Comparison of ENCODE assay signal across 22 mouse cellular contexts in genomic region chr12:111091981-111092380, GRCm38 (mm10). TPM values are rescaled to one million over a fixed set of nuclear protein-coding genes. Genes with fewer than 3 reads are reported as not detected.
A peak's percentile ranks its signal among the peaks of the same experiment; 100 is the strongest.
DNase-seq lines count a peak whose midpoint lies in the region; ATAC-seq lines count a peak whose summit lies in the region.
"Had no signal": no experiment of that assay in that cellular context is flagged by ENCODE, and none has a peak within 500 bp of the region (broad histone marks: within the 10 kb centered on the region; RNA-seq: fewer than 3 reads in every experiment).

No protein-coding gene starts in this region.

- H3K4me3 ChIP-seq in kidney, embryonic 16.5 days (ENCODE audit: low read length), result no peak overlapping the region
- H3K4me3 ChIP-seq: embryonic facial prominence, embryonic 13.5 days; forebrain, embryonic 15.5 days; heart, adult 2 months; limb, embryonic 10.5 days; midbrain, embryonic 12.5 days had no signal

- no peaks in the 10 kb centered on the region for H3K27me3 ChIP-seq in kidney, embryonic 16.5 days (ENCODE audit: insufficient read depth, low read length)
- H3K27me3 ChIP-seq: embryonic facial prominence, embryonic 13.5 days; forebrain, embryonic 15.5 days; midbrain, embryonic 12.5 days had no signal

- H3K4me2 ChIP-seq in kidney, embryonic 16.5 days (replicated peaks; ENCODE audit: low read depth, low read length), result no peak overlapping the region
- H3K4me2 ChIP-seq: embryonic facial prominence, embryonic 13.5 days; forebrain, embryonic 15.5 days; hindbrain, embryonic 14.5 days; midbrain, embryonic 12.5 days had no signal

- H3K9me3 ChIP-seq in kidney, embryonic 16.5 days (ENCODE audit: low read length), result no peaks in the 10 kb centered on the region
- H3K9me3 ChIP-seq: embryonic facial prominence, embryonic 13.5 days; forebrain, embryonic 15.5 days; limb, embryonic 10.5 days; midbrain, embryonic 12.5 days had no signal

- intact Hi-C loops in left cerebral cortex, postnatal 4 days (cut with DNase I), result no loop called here

- WGBS in kidney, embryonic 16.5 days, result 80% methylated on average over 10 of the region's 10 CpGs

- H3K4me1 ChIP-seq in kidney, embryonic 16.5 days (ENCODE audit: insufficient read depth, low read length), result peaks cover 12% of the 10 kb centered on the region
- H3K4me1 ChIP-seq: limb, embryonic 10.5 days had no signal

- no peak overlapping the region for H3K9ac ChIP-seq in kidney, embryonic 16.5 days (replicated peaks; ENCODE audit: low read length)
- H3K9ac ChIP-seq: embryonic facial prominence, embryonic 13.5 days; forebrain, embryonic 15.5 days; hindbrain, embryonic 14.5 days; midbrain, embryonic 12.5 days had no signal

- H3K36me3 ChIP-seq in kidney, embryonic 16.5 days (ENCODE audit: insufficient read depth, low read length), result no peaks in the 10 kb centered on the region

- H3K27ac ChIP-seq in kidney, embryonic 16.5 days (ENCODE audit: low read length), result no peak overlapping the region
- H3K27ac ChIP-seq: embryonic facial prominence, embryonic 13.5 days; forebrain, embryonic 15.5 days; heart, adult 2 months; hindbrain, embryonic 14.5 days; limb, embryonic 10.5 days; midbrain, embryonic 12.5 days had no signal

- peak; percentile 75 for DNase-seq in kidney, adult 11 months
- DNase-seq in urinary bladder, postnatal 14 days (ENCODE audit: low spot score), result peak; percentile 63
- no peak for DNase-seq in urinary bladder, postnatal 10 days (ENCODE audit: low spot score)
- peak; percentile 62 to 83 for DNase-seq in kidney, postnatal 25 days
- DNase-seq in left cerebral cortex, postnatal 4 days, result no peak
- DNase-seq in lung, adult 18-20 months, result no peak
- DNase-seq: adrenal gland, adult 2 months; cerebellum, adult 2 months; cerebellum, postnatal 25 days; gastrocnemius, postnatal 25 days; heart, adult 2 months; liver; lung, postnatal 10 days; thymus, adult 2 months; thymus, postnatal 4 days had no signal

- ATAC-seq in kidney, embryonic 16.5 days (ENCODE audit: low FRiP score, low TSS enrichment), result no peak
- ATAC-seq: forebrain, embryonic 15.5 days; inflammation-experienced regulatory T-cells, adult 6 months had no signal

RNA-seq across cellular contexts. Expression of gene Rcor1, which starts 52.8 kb away (rescaled TPM):
- 9.7 and 9.8 TPM in 2 replicates for polyA plus RNA-seq in kidney, embryonic 16.5 days (2015; fragmentation: Nextera tagmentation; extraction: Ambion mirVana)
- total RNA-seq in left cerebral cortex, postnatal 4 days (2021), result 10 to 100 TPM; 21.9 to 24.7 TPM

Comparison
In these comparisons a context has a peak if more than half of its experiments do, and no peak if none do; other contexts are left out.
1. DNase-seq: peak in kidney, adult 11 months (single experiment), urinary bladder, postnatal 14 days (single experiment) and kidney, postnatal 25 days (2 of 2); none in urinary bladder, postnatal 10 days (single experiment), left cerebral cortex, postnatal 4 days (single experiment) and lung, adult 18-20 months (0 of 2).